Mouse (Mus musculus): ENCODE results near the gene Gsdme.

Gene Gsdme

GRCm38 (mm10) chr6:50263670-50264069, at the start of gene Gsdme:
TSS of gene Gsdme (minus strand) at chr6:50263862.
- TF ChIP-seq CTCF (conservative IDR thresholded peaks at IDR 0.05; ENCODE audit: low read length) (no peak), NANOG (IDR thresholded peaks at IDR 0.05; ENCODE audit: borderline replicate concordance, low read length) (no peak), POU5F1 (IDR thresholded peaks at IDR 0.05; ENCODE audit: borderline replicate concordance, low read length) (no peak)
- Histone ChIP-seq H3K27me3 (ENCODE audit: insufficient read depth, low read length) (peaks cover 38% of the 10 kb centered on the region), H3K4me1 (replicated peaks; ENCODE audit: low read depth, low read length) (peaks cover 27% of the 10 kb centered on the region), H3K9me3 (ENCODE audit: low read length) (no peaks in the 10 kb centered on the region), H3K36me3 (ENCODE audit: insufficient read depth, low read length) (no peaks in the 10 kb centered on the region), H3K4me3 (replicated peaks; ENCODE audit: low read length) (no peak within 1 kb of the TSS)

GRCm38 (mm10) chr6:50312647-50313046, 49.0 kb upstream of the Gsdme start:
- Histone ChIP-seq H3K4me1 (replicated peaks; ENCODE audit: low read depth, low read length) (peaks cover 36% of the 10 kb centered on the region), H3K36me3 (ENCODE audit: insufficient read depth, low read length) (no peaks in the 10 kb centered on the region), H3K9me3 (ENCODE audit: low read length) (no peaks in the 10 kb centered on the region), H3K27me3 (ENCODE audit: insufficient read depth, low read length) (no peaks in the 10 kb centered on the region), H3K4me3 (replicated peaks; ENCODE audit: low read length) (no peak overlapping the region)
- TF ChIP-seq NANOG (IDR thresholded peaks at IDR 0.05; ENCODE audit: borderline replicate concordance, low read length) (no peak), POU5F1 (IDR thresholded peaks at IDR 0.05; ENCODE audit: borderline replicate concordance, low read length) (no peak), CTCF (conservative IDR thresholded peaks at IDR 0.05; ENCODE audit: low read length) (peak; percentile 77)

- peaks cover 9% of the 10 kb centered on the region; the same call in 1 of the 2 replicates for H3K4me1 ChIP-seq (replicated peaks; ENCODE audit: low read depth, low read length)
- no peak for TF ChIP-seq NANOG (IDR thresholded peaks at IDR 0.05; ENCODE audit: borderline replicate concordance, low read length)
- peak; percentile 48 for TF ChIP-seq CTCF (conservative IDR thresholded peaks at IDR 0.05; ENCODE audit: low read length)
- H3K4me3 ChIP-seq (replicated peaks; ENCODE audit: low read length): no peak overlapping the region
- no peaks in the 10 kb centered on the region for H3K9me3 ChIP-seq (ENCODE audit: low read length)
- H3K27me3 ChIP-seq (ENCODE audit: insufficient read depth, low read length): no peaks in the 10 kb centered on the region
- no peaks in the 10 kb centered on the region for H3K36me3 ChIP-seq (ENCODE audit: insufficient read depth, low read length)
These were observed 45.4 kb upstream of the Gsdme start for GRCm38 (mm10) chr6:50309019-50309418.

GRCm38 (mm10) chr6:50306625-50307024, 43.0 kb upstream of the Gsdme start:
- TF ChIP-seq POU5F1 (IDR thresholded peaks at IDR 0.05; ENCODE audit: borderline replicate concordance, low read length): no peak
- TF ChIP-seq CTCF (conservative IDR thresholded peaks at IDR 0.05; ENCODE audit: low read length): no peak
- no peak for TF ChIP-seq NANOG (IDR thresholded peaks at IDR 0.05; ENCODE audit: borderline replicate concordance, low read length)
- Histone ChIP-seq H3K36me3 (ENCODE audit: insufficient read depth, low read length) (no peaks in the 10 kb centered on the region), H3K4me1 (replicated peaks; ENCODE audit: low read depth, low read length) (peaks cover 11% of the 10 kb centered on the region; the same call in 1 of the 2 replicates), H3K27me3 (ENCODE audit: insufficient read depth, low read length) (no peaks in the 10 kb centered on the region), H3K4me3 (replicated peaks; ENCODE audit: low read length) (no peak overlapping the region), H3K9me3 (ENCODE audit: low read length) (no peaks in the 10 kb centered on the region)

GRCm38 (mm10) chr6:50304949-50305491, 41.4 kb upstream of the Gsdme start:
- Histone ChIP-seq H3K4me3 (replicated peaks; ENCODE audit: low read length) (no peak overlapping the region), H3K36me3 (ENCODE audit: insufficient read depth, low read length) (no peaks in the 10 kb centered on the region), H3K27me3 (ENCODE audit: insufficient read depth, low read length) (no peaks in the 10 kb centered on the region), H3K4me1 (replicated peaks; ENCODE audit: low read depth, low read length) (peaks cover 11% of the 10 kb centered on the region; the same call in 1 of the 2 replicates), H3K9me3 (ENCODE audit: low read length) (no peaks in the 10 kb centered on the region)
- TF ChIP-seq CTCF (conservative IDR thresholded peaks at IDR 0.05; ENCODE audit: low read length) (peak; percentile 82), NANOG (IDR thresholded peaks at IDR 0.05; ENCODE audit: borderline replicate concordance, low read length) (no peak), POU5F1 (IDR thresholded peaks at IDR 0.05; ENCODE audit: borderline replicate concordance, low read length) (no peak)

- Histone ChIP-seq H3K36me3 (ENCODE audit: insufficient read depth, low read length) (no peaks in the 10 kb centered on the region), H3K4me3 (replicated peaks; ENCODE audit: low read length) (no peak overlapping the region), H3K27me3 (ENCODE audit: insufficient read depth, low read length) (no peaks in the 10 kb centered on the region), H3K4me1 (replicated peaks; ENCODE audit: low read depth, low read length) (peaks cover 17% of the 10 kb centered on the region; the same call in 1 of the 2 replicates), H3K9me3 (ENCODE audit: low read length) (peaks cover 7% of the 10 kb centered on the region; the same call in 1 of the 2 replicates)
- TF ChIP-seq POU5F1 (IDR thresholded peaks at IDR 0.05; ENCODE audit: borderline replicate concordance, low read length): no peak
- TF ChIP-seq CTCF (conservative IDR thresholded peaks at IDR 0.05; ENCODE audit: low read length): no peak
- no peak for TF ChIP-seq NANOG (IDR thresholded peaks at IDR 0.05; ENCODE audit: borderline replicate concordance, low read length)
These were observed 37.5 kb upstream of the Gsdme start for GRCm38 (mm10) chr6:50301121-50301520.

GRCm38 (mm10) chr6:50300622-50301021, 37.0 kb upstream of the Gsdme start:
- Histone ChIP-seq H3K9me3 (ENCODE audit: low read length) (peaks cover 7% of the 10 kb centered on the region; the same call in 1 of the 2 replicates), H3K36me3 (ENCODE audit: insufficient read depth, low read length) (no peaks in the 10 kb centered on the region), H3K4me3 (replicated peaks; ENCODE audit: low read length) (no peak overlapping the region), H3K27me3 (ENCODE audit: insufficient read depth, low read length) (no peaks in the 10 kb centered on the region), H3K4me1 (replicated peaks; ENCODE audit: low read depth, low read length) (peaks cover 22% of the 10 kb centered on the region; the same call in 1 of the 2 replicates)
- TF ChIP-seq POU5F1 (IDR thresholded peaks at IDR 0.05; ENCODE audit: borderline replicate concordance, low read length): no peak
- no peak for TF ChIP-seq NANOG (IDR thresholded peaks at IDR 0.05; ENCODE audit: borderline replicate concordance, low read length)
- TF ChIP-seq CTCF (conservative IDR thresholded peaks at IDR 0.05; ENCODE audit: low read length): no peak

- TF ChIP-seq NANOG (IDR thresholded peaks at IDR 0.05; ENCODE audit: borderline replicate concordance, low read length): no peak
- no peak for TF ChIP-seq CTCF (conservative IDR thresholded peaks at IDR 0.05; ENCODE audit: low read length)
- no peak for TF ChIP-seq POU5F1 (IDR thresholded peaks at IDR 0.05; ENCODE audit: borderline replicate concordance, low read length)
These were observed 35.4 kb upstream of the Gsdme start for GRCm38 (mm10) chr6:50299071-50299470.

GRCm38 (mm10) chr6:50297671-50298070, 34.0 kb upstream of the Gsdme start:
- Histone ChIP-seq H3K27me3 (ENCODE audit: insufficient read depth, low read length) (no peaks in the 10 kb centered on the region), H3K4me1 (replicated peaks; ENCODE audit: low read depth, low read length) (peaks cover 18% of the 10 kb centered on the region; the same call in 1 of the 2 replicates), H3K9me3 (ENCODE audit: low read length) (peaks cover 17% of the 10 kb centered on the region), H3K36me3 (ENCODE audit: insufficient read depth, low read length) (no peaks in the 10 kb centered on the region), H3K4me3 (replicated peaks; ENCODE audit: low read length) (no peak overlapping the region)
- TF ChIP-seq POU5F1 (IDR thresholded peaks at IDR 0.05; ENCODE audit: borderline replicate concordance, low read length) (no peak), NANOG (IDR thresholded peaks at IDR 0.05; ENCODE audit: borderline replicate concordance, low read length) (no peak), CTCF (conservative IDR thresholded peaks at IDR 0.05; ENCODE audit: low read length) (no peak)

More at GRCm38 (mm10) chr6:50299071-50299470, 35.4 kb upstream of the Gsdme start:
- no peaks in the 10 kb centered on the region for H3K36me3 ChIP-seq (ENCODE audit: insufficient read depth, low read length)
- no peak overlapping the region for H3K4me3 ChIP-seq (replicated peaks; ENCODE audit: low read length)
- no peaks in the 10 kb centered on the region for H3K27me3 ChIP-seq (ENCODE audit: insufficient read depth, low read length)
- peaks cover 22% of the 10 kb centered on the region; the same call in 1 of the 2 replicates for H3K4me1 ChIP-seq (replicated peaks; ENCODE audit: low read depth, low read length)
- H3K9me3 ChIP-seq (ENCODE audit: low read length): peaks cover 17% of the 10 kb centered on the region

Measured in E14TG2a.4 (cell line).